Mouse (Mus musculus) heart, postnatal 10 days (tissue): ENCODE measurements at regions not wholly inside any gene's neighbourhood (a gene's known extent, or its start where the extent isn't known, plus 50 kb on each side); places are given as distances from the start of the nearest gene placed in this dataset.
A peak's percentile ranks its signal among the peaks of the same experiment; 100 is the strongest.

Experiments
- DNase-seq, 2 experiments: peaks; one replicate each; pipeline ENCODE4 v3.0.0; 2021
- intact Hi-C: fragments of 180-260 bp; cut with DNase I; formaldehyde crosslinking; loops from one replicate; pipeline ENCODE4 v1.15.1; 2025

- no peak for DNase-seq
- intact Hi-C loops, result no loop called here
Measured at GRCm38 (mm10) chr9:63087195-63087594, 61.6 kb downstream of the Skor1 start.

GRCm38 (mm10) chr9:63086671-63087070 lies 62.1 kb downstream of the Skor1 start:
- intact Hi-C loops, result no loop called here
- DNase-seq, result no peak

- intact Hi-C loops, result no loop called here
- DNase-seq, result no peak
Measured at GRCm38 (mm10) chr9:63082830-63083229, 65.9 kb downstream of the Skor1 start.

- intact Hi-C loops, result no loop called here
- no peak for DNase-seq
Measured at GRCm38 (mm10) chr9:63082311-63082710, 66.5 kb downstream of the Skor1 start.

- DNase-seq, result no peak
- intact Hi-C loops, result no loop called here
Measured at GRCm38 (mm10) chr9:63080406-63080805, 68.4 kb downstream of the Skor1 start.

- intact Hi-C loops, result loop anchor here (2.0 kb wide), 1 partner anchor 50 kb away; no protein-coding TSS in a partner anchor
Measured at GRCm38 (mm10) chr9:63075252-63075651, 73.5 kb downstream of the Skor1 start.

GRCm38 (mm10) chr9:63074803-63075202 lies 74.0 kb downstream of the Skor1 start:
- DNase-seq, result peak in 1 of 2 experiments; percentile 29
- intact Hi-C loops, result loop anchor here (2.0 to 5.0 kb wide), 2 partner anchors 50 to 93 kb away; no protein-coding TSS in a partner anchor

More at GRCm38 (mm10) chr9:63075252-63075651, 73.5 kb downstream of the Skor1 start:
- DNase-seq, result peak; percentile 40 to 48

GRCm38 (mm10) chr9:63074023-63074750 lies 74.6 kb downstream of the Skor1 start:
- intact Hi-C loops, result loop anchor here (2.0 to 5.0 kb wide), 2 partner anchors 51 to 92 kb away; no protein-coding TSS in a partner anchor
- peak in 1 of 2 experiments; percentile 22 for DNase-seq

- no peak for DNase-seq
- intact Hi-C loops, result loop anchor here (5.0 kb wide), 1 partner anchor 89 kb away; no protein-coding TSS in a partner anchor
Measured at GRCm38 (mm10) chr9:63071032-63071431, 77.7 kb downstream of the Skor1 start.

GRCm38 (mm10) chr9:63069919-63070318 lies 78.8 kb downstream of the Skor1 start:
- intact Hi-C loops, result loop anchor here (5.0 kb wide), 2 partner anchors 63 to 88 kb away; no protein-coding TSS in a partner anchor

GRCm38 (mm10) chr9:63067054-63067406 lies 79.3 kb upstream of the Pias1 start:
- DNase-seq, result no peak
- intact Hi-C loops, result loop anchor here (5.0 kb wide), 1 partner anchor 60 kb away; no protein-coding TSS in a partner anchor

More at GRCm38 (mm10) chr9:63069919-63070318, 78.8 kb downstream of the Skor1 start:
- DNase-seq, result no peak

- intact Hi-C loops, result loop anchor here (5.0 kb wide), 1 partner anchor 59 kb away; no protein-coding TSS in a partner anchor
- DNase-seq, result no peak
Measured at GRCm38 (mm10) chr9:63066384-63067053, 78.8 kb upstream of the Pias1 start.

GRCm38 (mm10) chr9:63063525-63063924 lies 75.8 kb upstream of the Pias1 start:
- no peak for DNase-seq
- intact Hi-C loops, result no loop called here

- intact Hi-C loops, result no loop called here
- DNase-seq, result no peak
Measured at GRCm38 (mm10) chr9:63060740-63061139, 73.0 kb upstream of the Pias1 start.

GRCm38 (mm10) chr9:63059234-63059842 lies 71.6 kb upstream of the Pias1 start:
- intact Hi-C loops, result no loop called here

GRCm38 (mm10) chr9:63058506-63059233 lies 70.9 kb upstream of the Pias1 start:
- intact Hi-C loops, result no loop called here

More at GRCm38 (mm10) chr9:63059234-63059842, 71.6 kb upstream of the Pias1 start:
- peak; percentile 43 to 48 for DNase-seq

GRCm38 (mm10) chr9:63056695-63057349 lies 69.1 kb upstream of the Pias1 start:
- intact Hi-C loops, result no loop called here
- DNase-seq, result no peak

More at GRCm38 (mm10) chr9:63058506-63059233, 70.9 kb upstream of the Pias1 start:
- DNase-seq, result no peak

GRCm38 (mm10) chr9:63052181-63052580 lies 64.5 kb upstream of the Pias1 start:
- intact Hi-C loops, result no loop called here
- no peak for DNase-seq

GRCm38 (mm10) chr9:63051631-63052030 lies 63.9 kb upstream of the Pias1 start:
- DNase-seq, result no peak
- intact Hi-C loops, result no loop called here

GRCm38 (mm10) chr9:63049290-63049689 lies 61.6 kb upstream of the Pias1 start:
- DNase-seq, result no peak
- intact Hi-C loops, result no loop called here
